Mouse (Mus musculus) forebrain, embryonic 12.5 days (tissue): Measurements from ENCODE around the gene Sys1. TPM values are rescaled to one million over a fixed set of nuclear protein-coding genes. Genes with fewer than 3 reads are reported as not detected.

Experiments
- ATAC-seq: fragments of 200-750 bp; cut with Nextera tagmentation; 2 replicates; pipeline ENCODE4 v1.8.0; 2017; ENCODE audit warnings: moderate TSS enrichment; ENCODE audit not compliant: low FRiP score
- H3K27ac ChIP-seq: fragments of 300-500 bp; sonication (generic); 2 replicates; pipeline ENCODE4 v1.5.1; 2016; ENCODE audit warnings: mild to moderate bottlenecking
- H3K27me3 ChIP-seq: fragments of 300-500 bp; sonication (generic); 2 replicates; pipeline ENCODE4 v1.6.1; 2016; ENCODE audit warnings: mild to moderate bottlenecking
- H3K36me3 ChIP-seq: fragments of 300-500 bp; sonication (generic); replicated peaks from 2 replicates; pipeline ENCODE4 v1.6.1; 2016; ENCODE audit warnings: mild to moderate bottlenecking
- H3K4me1 ChIP-seq: fragments of 300-500 bp; sonication (generic); 2 replicates; pipeline ENCODE4 v1.6.1; 2016
- H3K4me2 ChIP-seq: fragments of 300-500 bp; sonication (generic); 2 replicates; pipeline ENCODE4 v1.6.1; 2016; ENCODE audit warnings: mild to moderate bottlenecking, moderate library complexity
- H3K4me3 ChIP-seq: fragments of 300-500 bp; sonication (generic); replicated peaks from 2 replicates; pipeline ENCODE4 v1.5.1; 2016; ENCODE audit warnings: mild to moderate bottlenecking
- H3K9ac ChIP-seq: fragments of 300-500 bp; sonication (generic); 2 replicates; pipeline ENCODE4 v1.6.1; 2016; ENCODE audit warnings: mild to moderate bottlenecking
- H3K9me3 ChIP-seq: fragments of 300-500 bp; sonication (generic); 2 replicates; pipeline ENCODE4 v1.6.1; 2016
- WGBS: fragments of 180-500 bp; shearing (Covaris S2); methylation state at CpG from one replicate; pipeline ENCODE4 v1.1.7; 2016; 5-methylcytosine and 5-hydroxymethylcytosine counted together
- polyA plus RNA-seq: library from polyadenylated mRNA; unstranded; fragments of >200 nt; fragmentation: Nextera tagmentation; extraction: Ambion mirVana; gene quantifications from 2 replicates; pipeline ENCODE4 v1.2.1, GENCODE M21; 2016

Gene Sys1
- polyA plus RNA-seq, 1 experiment from 2014 or later: 67.4 TPM

DNA sequence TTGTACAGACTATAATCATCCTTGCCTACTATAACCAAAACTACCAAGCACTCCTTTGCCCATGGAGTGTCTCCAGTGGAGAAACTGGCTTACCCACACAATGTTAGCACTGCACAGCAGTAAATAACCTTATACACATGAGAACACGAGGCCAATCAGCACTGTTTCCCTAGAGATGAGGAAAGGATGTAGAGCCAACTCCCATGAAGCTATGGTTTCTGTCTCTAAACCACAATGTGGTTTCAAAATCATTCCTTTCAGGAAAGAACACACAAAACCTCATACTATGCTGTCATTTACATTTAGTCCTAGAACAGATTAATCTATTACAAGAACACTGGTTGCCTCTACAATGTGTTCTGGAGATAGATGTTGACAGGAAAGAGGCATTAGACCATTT is 39.6 kb downstream of the Sys1 start:
- Histone ChIP-seq H3K4me1 (peaks cover 14% of the 10 kb centered on the region), H3K4me2 (peak overlapping the region; percentile 97), H3K27me3 (0 out of 2 replicates have a peak, but pooled peaks cover 5% of the 10 kb centered on the region), H3K27ac (no peak overlapping the region), H3K36me3 (peaks cover 15% of the 10 kb centered on the region), H3K9me3 (no peaks in the 10 kb centered on the region), H3K4me3 (no peak overlapping the region), H3K9ac (no peak overlapping the region)
- WGBS: 66% methylated on average over 1 of the region's 1 CpGs
- no peak for ATAC-seq

DNA sequence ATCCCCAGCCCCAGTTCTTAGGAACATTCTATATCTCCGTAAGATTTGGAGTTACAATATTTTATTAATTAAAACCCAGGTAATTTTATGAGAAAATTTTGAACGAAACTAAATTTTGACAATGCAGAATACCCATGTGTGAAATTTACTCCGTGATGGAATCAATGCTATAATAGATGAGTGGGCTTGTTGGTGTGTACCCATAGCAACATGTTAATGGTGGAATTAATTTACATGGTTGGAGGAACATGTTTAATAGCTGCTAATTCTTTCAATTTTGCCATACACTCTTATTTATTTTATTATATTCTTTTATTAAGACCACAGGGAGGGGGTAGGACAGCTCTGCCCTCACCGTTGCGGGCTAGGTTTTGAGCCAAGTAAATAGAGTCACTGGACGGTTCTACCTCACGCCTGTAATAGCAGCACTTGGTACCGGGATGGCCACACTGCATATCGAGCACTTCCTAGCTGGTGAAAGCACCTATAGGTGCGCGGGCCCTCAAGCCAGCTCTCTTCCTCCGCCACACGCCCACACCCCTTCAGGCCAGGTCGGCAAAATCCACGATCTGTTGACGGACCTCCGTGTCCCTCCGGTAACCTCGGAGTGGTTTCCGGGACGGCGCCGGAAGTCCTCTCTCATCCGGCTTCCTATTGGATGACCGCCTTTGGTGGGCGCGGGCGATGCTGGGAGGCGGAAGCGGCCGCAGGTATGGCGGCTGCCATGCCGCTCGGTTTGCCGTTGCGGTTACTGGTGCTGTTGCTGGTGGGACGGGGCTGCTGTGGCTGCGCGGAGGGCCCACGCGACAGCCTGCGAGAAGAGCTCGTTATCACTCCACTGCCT is 40.3 kb downstream of the Sys1 start, which contains the start of gene Pigt:
Gene Pigt, plus strand, starts transcription at position 674 of the 844 bp plus-strand sequence.
- Histone ChIP-seq H3K4me3 (peak within 1 kb of the TSS; percentile 89), H3K4me1 (peaks cover 14% of the 10 kb centered on the region), H3K9ac (peak within 1 kb of the TSS; percentile 74), H3K27me3 (0 out of 2 replicates have a peak, but pooled peaks cover 5% of the 10 kb centered on the region), H3K4me2 (peak within 1 kb of the TSS; percentile 97), H3K36me3 (peaks cover 22% of the 10 kb centered on the region), H3K27ac (peak within 1 kb of the TSS; percentile 46; the same call in 1 of the 2 replicates), H3K9me3 (no peaks in the 10 kb centered on the region)
- ATAC-seq: peak; percentile 95
- WGBS: 4% methylated on average over 43 of the region's 43 CpGs

GRCm38 (mm10) chr2:164497691-164498268 is 41.0 kb downstream of the Sys1 start:
- 0 out of 2 replicates have a peak, but pooled peaks cover 5% of the 10 kb centered on the region for H3K27me3 ChIP-seq
- peak overlapping the region; percentile 46; the same call in 1 of the 2 replicates for H3K27ac ChIP-seq
- WGBS: 5% methylated on average over 21 of the region's 21 CpGs

DNA sequence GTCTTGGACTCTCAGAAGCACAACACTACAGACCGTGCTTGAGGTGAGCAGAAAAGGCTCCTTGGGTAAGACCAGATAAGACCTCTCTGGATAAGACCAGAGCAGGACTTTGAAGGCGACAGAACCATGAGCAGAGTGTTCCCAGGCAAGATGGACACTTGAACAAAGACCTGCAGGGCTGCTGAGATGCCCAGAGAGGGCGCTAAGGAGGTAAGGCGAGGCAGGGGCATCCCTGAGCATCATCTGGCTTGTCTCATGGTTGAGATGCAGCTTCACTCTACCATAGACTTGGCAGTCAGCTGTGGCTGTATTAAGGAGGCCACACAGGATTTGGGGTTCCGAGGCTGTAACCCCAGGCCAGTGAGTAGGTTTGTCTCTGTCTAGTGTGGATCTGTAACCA is 42.6 kb downstream of the Sys1 start:
- ATAC-seq: no peak
- Histone ChIP-seq H3K27ac (no peak overlapping the region), H3K4me2 (no peak overlapping the region), H3K4me1 (peaks cover 14% of the 10 kb centered on the region), H3K36me3 (peaks cover 44% of the 10 kb centered on the region), H3K9me3 (no peaks in the 10 kb centered on the region; the same call in 1 of the 2 replicates), H3K9ac (no peak overlapping the region), H3K4me3 (no peak overlapping the region), H3K27me3 (0 out of 2 replicates have a peak, but pooled peaks cover 3% of the 10 kb centered on the region)
- 73% methylated on average over 5 of the region's 5 CpGs for WGBS

More at GRCm38 (mm10) chr2:164497691-164498268, 41.0 kb downstream of the Sys1 start:
- peaks cover 14% of the 10 kb centered on the region for H3K4me1 ChIP-seq
- H3K4me2 ChIP-seq: peak overlapping the region; percentile 97
- H3K36me3 ChIP-seq: peaks cover 29% of the 10 kb centered on the region
- peak overlapping the region; percentile 89 for H3K4me3 ChIP-seq
- H3K9me3 ChIP-seq: no peaks in the 10 kb centered on the region
- ATAC-seq: peak; percentile 42; the same call in 1 of the 2 replicates
- H3K9ac ChIP-seq: peak overlapping the region; percentile 74

- no peak overlapping the region for H3K9ac ChIP-seq
- 93% methylated on average over 7 of the region's 7 CpGs for WGBS
- no peak for ATAC-seq
- H3K4me3 ChIP-seq: no peak overlapping the region
- H3K9me3 ChIP-seq: no peaks in the 10 kb centered on the region; the same call in 1 of the 2 replicates
- H3K36me3 ChIP-seq: peaks cover 56% of the 10 kb centered on the region
- peaks cover 14% of the 10 kb centered on the region for H3K4me1 ChIP-seq
- H3K27ac ChIP-seq: no peak overlapping the region
- no peaks in the 10 kb centered on the region for H3K27me3 ChIP-seq
- H3K4me2 ChIP-seq: no peak overlapping the region
Observed at GRCm38 (mm10) chr2:164500511-164500910, 43.7 kb downstream of the Sys1 start.

GRCm38 (mm10) chr2:164504919-164505318 is 48.2 kb downstream of the Sys1 start:
- WGBS: 95% methylated on average over 3 of the region's 3 CpGs
- peaks cover 69% of the 10 kb centered on the region for H3K36me3 ChIP-seq

DNA sequence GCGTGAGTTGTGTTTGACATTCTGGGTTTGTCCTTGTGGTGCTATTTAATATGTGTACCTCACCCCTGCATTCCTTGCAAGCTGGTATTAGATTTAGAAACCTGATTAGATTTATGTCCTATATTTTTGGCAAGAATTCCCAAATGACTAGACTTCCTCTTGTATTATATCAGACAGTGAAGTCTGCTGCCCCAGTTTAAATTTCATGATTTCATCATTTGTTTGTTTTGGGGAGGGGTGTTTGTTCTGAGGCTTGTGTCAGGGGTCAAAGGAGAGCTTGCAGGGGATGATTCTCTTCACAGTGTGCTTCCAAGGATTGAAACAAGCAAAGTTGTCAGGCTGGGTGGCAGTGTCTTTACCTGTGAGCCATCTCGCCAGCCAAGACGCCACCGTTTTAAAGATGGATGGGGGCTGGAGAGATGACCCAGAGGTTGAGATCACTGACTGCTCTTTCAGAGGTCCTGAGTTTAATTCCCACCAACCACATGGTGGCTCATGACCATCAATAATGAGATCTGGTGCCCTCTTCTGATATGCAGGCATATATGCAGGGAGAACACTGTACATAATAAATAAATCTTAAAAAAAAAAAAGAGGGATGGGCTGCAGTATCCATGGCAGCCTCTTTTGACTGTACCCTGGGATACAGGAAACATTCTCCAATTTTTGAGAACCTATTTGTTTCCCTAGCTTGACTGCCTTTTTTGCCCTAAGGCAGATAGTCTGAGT is 49.0 kb downstream of the Sys1 start:
- no peaks in the 10 kb centered on the region for H3K4me1 ChIP-seq
- 93% methylated on average over 4 of the region's 4 CpGs for WGBS
- H3K4me2 ChIP-seq: no peak overlapping the region
- H3K27ac ChIP-seq: no peak overlapping the region
- H3K27me3 ChIP-seq: no peaks in the 10 kb centered on the region
- H3K9ac ChIP-seq: no peak overlapping the region
- H3K36me3 ChIP-seq: peaks cover 62% of the 10 kb centered on the region
- no peak overlapping the region for H3K4me3 ChIP-seq
- no peak for ATAC-seq
- H3K9me3 ChIP-seq: no peaks in the 10 kb centered on the region; the same call in 1 of the 2 replicates

More at GRCm38 (mm10) chr2:164504919-164505318, 48.2 kb downstream of the Sys1 start:
- H3K9ac ChIP-seq: no peak overlapping the region
- no peaks in the 10 kb centered on the region for H3K4me1 ChIP-seq
- no peak overlapping the region for H3K27ac ChIP-seq
- no peak for ATAC-seq
- no peak overlapping the region for H3K4me3 ChIP-seq
- no peaks in the 10 kb centered on the region; the same call in 1 of the 2 replicates for H3K9me3 ChIP-seq
- no peak overlapping the region for H3K4me2 ChIP-seq
- no peaks in the 10 kb centered on the region for H3K27me3 ChIP-seq

DNA sequence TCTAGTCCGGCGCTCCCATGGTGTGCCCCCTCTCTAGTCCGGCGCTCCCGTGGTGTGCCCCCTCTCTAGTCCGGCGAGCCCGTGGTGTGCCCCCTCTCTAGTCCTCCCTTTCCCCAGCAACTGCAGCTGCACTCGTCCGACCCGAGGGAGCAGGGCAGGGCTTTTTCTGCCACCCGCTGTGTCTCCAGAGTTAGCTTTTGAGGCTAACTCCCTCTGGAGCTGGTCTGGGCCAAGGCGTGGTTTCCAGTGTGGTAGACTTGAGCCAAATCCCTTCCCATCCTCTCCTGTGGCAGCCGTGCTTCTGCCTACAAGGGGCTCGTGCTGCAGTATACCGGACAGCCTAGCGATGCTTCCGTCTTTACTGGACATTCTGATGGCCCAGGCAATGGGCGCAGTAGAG is 51.0 kb downstream of the Sys1 start:
- Histone ChIP-seq H3K4me3 (no peak overlapping the region), H3K27ac (no peak overlapping the region), H3K36me3 (peaks cover 42% of the 10 kb centered on the region), H3K27me3 (no peaks in the 10 kb centered on the region), H3K4me1 (no peaks in the 10 kb centered on the region), H3K9ac (no peak overlapping the region), H3K9me3 (no peaks in the 10 kb centered on the region; the same call in 1 of the 2 replicates), H3K4me2 (no peak overlapping the region)
- no peak for ATAC-seq
- 86% methylated on average over 19 of the region's 19 CpGs for WGBS

DNA sequence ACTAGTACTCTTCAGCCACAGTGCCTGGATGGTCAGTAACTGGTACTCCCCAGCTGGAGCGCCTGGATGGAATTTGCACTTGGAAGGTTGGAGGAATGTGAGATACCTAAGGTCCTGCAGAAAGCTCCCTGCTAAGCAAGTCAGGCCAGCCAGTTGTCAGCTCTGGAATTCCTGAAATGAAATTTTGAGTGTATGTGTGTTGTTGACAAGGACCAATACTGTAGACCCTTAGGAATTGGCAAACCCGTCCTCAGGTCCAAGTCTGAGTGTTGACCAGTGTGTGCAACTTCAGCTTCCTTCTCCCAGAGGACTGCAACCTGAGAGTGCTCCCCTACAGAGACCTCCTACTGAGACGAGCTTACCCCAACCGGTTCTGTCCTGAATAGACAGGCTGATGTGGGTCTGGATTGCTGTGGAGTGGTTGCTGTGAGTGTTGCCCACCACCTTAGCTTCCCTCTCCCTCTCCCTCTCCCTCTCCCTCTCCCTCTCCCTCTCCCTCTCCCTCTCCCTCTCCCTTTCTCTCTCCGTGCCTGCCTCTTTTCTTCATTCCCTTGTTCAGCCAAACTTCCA is 53.9 kb downstream of the Sys1 start:
- H3K36me3 ChIP-seq: peaks cover 13% of the 10 kb centered on the region
- ATAC-seq: no peak

GRCm38 (mm10) chr2:164512121-164512909 is 55.6 kb downstream of the Sys1 start:
- Histone ChIP-seq H3K4me1 (no peaks in the 10 kb centered on the region), H3K4me3 (no peak overlapping the region), H3K27ac (no peak overlapping the region), H3K9ac (no peak overlapping the region), H3K27me3 (no peaks in the 10 kb centered on the region), H3K36me3 (peaks cover under 1% of the 10 kb centered on the region), H3K9me3 (no peaks in the 10 kb centered on the region), H3K4me2 (no peak overlapping the region)
- 63% methylated on average over 14 of the region's 14 CpGs for WGBS
- no peak for ATAC-seq

More for the DNA sequence above, 53.9 kb downstream of the Sys1 start:
- Histone ChIP-seq H3K27ac (no peak overlapping the region), H3K9ac (no peak overlapping the region), H3K4me2 (no peak overlapping the region), H3K4me3 (no peak overlapping the region), H3K27me3 (no peaks in the 10 kb centered on the region), H3K4me1 (no peaks in the 10 kb centered on the region), H3K9me3 (no peaks in the 10 kb centered on the region)
- WGBS: 52% methylated on average over 4 of the region's 5 CpGs

DNA sequence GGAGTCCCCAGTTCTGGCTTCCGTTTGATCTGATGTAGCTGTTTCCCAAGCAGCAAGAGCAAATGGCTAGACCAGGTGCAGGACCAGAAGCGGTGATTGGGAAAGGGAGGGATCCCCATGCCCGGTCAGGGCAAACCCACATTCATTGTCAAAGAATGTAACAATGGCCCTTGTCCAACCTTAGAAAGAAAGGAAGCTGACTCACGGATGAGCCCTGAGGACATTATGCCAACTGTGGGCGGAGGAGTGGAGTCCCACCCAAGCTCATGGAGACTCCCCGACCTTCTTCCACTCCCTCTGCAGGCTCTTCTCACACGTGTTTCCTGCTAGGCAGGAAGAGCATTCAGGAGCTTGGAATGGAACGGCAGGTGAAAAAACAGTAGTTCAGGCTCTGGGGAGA is 56.6 kb downstream of the Sys1 start:
- Histone ChIP-seq H3K4me1 (no peaks in the 10 kb centered on the region), H3K4me3 (no peak overlapping the region), H3K9ac (no peak overlapping the region), H3K9me3 (no peaks in the 10 kb centered on the region), H3K36me3 (no peaks in the 10 kb centered on the region; the same call in 1 of the 2 replicates), H3K4me2 (no peak overlapping the region), H3K27me3 (no peaks in the 10 kb centered on the region), H3K27ac (no peak overlapping the region)
- 79% methylated on average over 8 of the region's 8 CpGs for WGBS
- no peak for ATAC-seq
